In the genomic region with DNA sequence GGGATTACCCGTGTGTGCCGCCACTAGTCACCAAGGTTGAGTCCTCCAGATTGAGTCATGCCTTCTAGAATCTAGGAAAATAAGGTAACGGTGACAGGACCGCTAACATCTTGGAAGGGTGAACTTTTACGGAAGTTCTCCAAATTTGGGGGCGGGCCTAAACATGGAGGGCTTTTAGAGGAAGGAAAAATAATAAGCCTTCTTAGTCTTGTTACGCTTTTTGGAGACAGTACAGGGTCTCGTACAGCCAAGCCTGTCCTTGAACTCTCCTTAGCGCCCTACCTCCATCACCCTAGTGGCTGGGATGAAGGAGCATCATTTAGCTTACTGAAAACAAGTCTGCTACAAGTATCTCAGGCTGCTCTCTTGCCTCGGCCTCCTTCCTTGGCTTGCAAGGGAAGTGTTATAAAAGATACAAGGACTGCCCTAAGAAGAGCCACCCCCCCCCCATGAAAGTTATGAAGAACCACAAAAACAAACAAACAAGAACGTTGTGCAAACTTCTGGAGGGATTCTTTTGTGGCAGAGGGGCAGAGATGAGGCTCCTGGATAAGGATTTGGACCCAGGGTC, we compare ENCODE assay signal across 8 mouse cellular contexts. TPM values are rescaled to one million over a fixed set of nuclear protein-coding genes. Genes with fewer than 3 reads are reported as not detected.
DNase-seq lines count a peak whose midpoint lies in the region; ATAC-seq and TF ChIP-seq lines count a peak whose summit lies in the region.

No protein-coding gene starts in this region.

- TF ChIP-seq POLR2A in MEL (IDR thresholded peaks at IDR 0.05; ENCODE audit: control insufficient read depth in 1 of 2, insufficient read depth in 1 of 2, low read depth in 1 of 2, low read length in 2 of 2, poor library complexity in 1 of 2): peak in 1 of 2 experiments; percentile 59; a peak in 2 of 4 replicates

- no peak overlapping the region; the same call in 1 of the 2 replicates for H3K27ac ChIP-seq in heart, embryonic 11.5 days (ENCODE audit: low read depth, low read length)
- peak overlapping the region; percentile 77 for H3K27ac ChIP-seq in MEL (ENCODE audit: control insufficient read depth, low read depth, low read length)
- 0 out of 2 replicates have a peak overlapping the region, but pooled peaks have one; percentile 64 for H3K27ac ChIP-seq in lung, embryonic 15.5 days
- H3K27ac ChIP-seq in stomach, embryonic 16.5 days (ENCODE audit: low read length): no peak overlapping the region

- H3K4me1 ChIP-seq in heart, embryonic 11.5 days (ENCODE audit: control insufficient read depth, insufficient read depth, low read length): peaks cover 17% of the 10 kb centered on the region
- peaks cover 0 to 10% of the 10 kb centered on the region in 2 experiments; a peak in 3 of 4 replicates for H3K4me1 ChIP-seq in MEL (ENCODE audit: control insufficient read depth in 1 of 2, insufficient read depth in 2 of 2, low read length in 2 of 2)
- H3K4me1 ChIP-seq in lung, embryonic 15.5 days: peaks cover 35% of the 10 kb centered on the region
- H3K4me1 ChIP-seq in stomach, embryonic 16.5 days (ENCODE audit: control insufficient read depth, insufficient read depth, low read length): peaks cover 34% of the 10 kb centered on the region

- TF ChIP-seq RAD21 in MEL (IDR thresholded peaks at IDR 0.05; ENCODE audit: low read depth, low read length): no peak

- DNase-seq in heart, postnatal 25 days (ENCODE audit: low spot score): no peak
- DNase-seq in MEL (ENCODE audit: low read depth, low spot score): peak; percentile 87
- no peak for DNase-seq in cerebellum, adult 9-11 months
- DNase-seq in right cerebral cortex, adult 2 months (ENCODE audit: low spot score in 2 of 2): no peak

- 4% methylated on average over 11 of the region's 11 CpGs for WGBS in heart, embryonic 11.5 days (ENCODE audit: insufficient replicate concordance)
- WGBS in lung, embryonic 15.5 days: 8% methylated on average over 11 of the region's 11 CpGs
- WGBS in stomach, embryonic 16.5 days: 4% methylated on average over 11 of the region's 11 CpGs

- no peak for TF ChIP-seq EP300 in MEL (IDR thresholded peaks at IDR 0.05; ENCODE audit: low read depth in 1 of 2, low read length in 2 of 2)

- no peaks in the 10 kb centered on the region for H3K27me3 ChIP-seq in heart, embryonic 11.5 days (ENCODE audit: control insufficient read depth, insufficient read depth, low read length)
- H3K27me3 ChIP-seq in MEL (ENCODE audit: control insufficient read depth in 1 of 2, insufficient read depth in 2 of 2, low read length in 2 of 2): no peaks in the 10 kb centered on the region
- H3K27me3 ChIP-seq in lung, embryonic 15.5 days: no peaks in the 10 kb centered on the region
- H3K27me3 ChIP-seq in stomach, embryonic 16.5 days (ENCODE audit: control insufficient read depth, insufficient read depth, low read length): no peaks in the 10 kb centered on the region

- intact Hi-C loops in heart, postnatal 25 days (cut with DNase I): loop anchor here (2.0 kb wide), 1 partner anchor 22 kb away; no protein-coding TSS in a partner anchor

- H3K9me3 ChIP-seq in heart, embryonic 11.5 days (replicated peaks; ENCODE audit: control insufficient read depth, low read length): no peaks in the 10 kb centered on the region
- no peaks in the 10 kb centered on the region for H3K9me3 ChIP-seq in MEL (replicated peaks; ENCODE audit: insufficient read depth, low read length)
- H3K9me3 ChIP-seq in lung, embryonic 15.5 days: no peaks in the 10 kb centered on the region
- H3K9me3 ChIP-seq in stomach, embryonic 16.5 days (replicated peaks; ENCODE audit: control insufficient read depth, low read length): no peaks in the 10 kb centered on the region

- peak overlapping the region; percentile 71 for H3K4me3 ChIP-seq in heart, embryonic 11.5 days (ENCODE audit: low read depth, low read length)
- peak overlapping the region; percentile 61 to 64 for H3K4me3 ChIP-seq in MEL (ENCODE audit: control insufficient read depth in 1 of 2, insufficient read depth in 1 of 2, low read depth in 2 of 2, low read length in 2 of 2)
- peak overlapping the region; percentile 60 for H3K4me3 ChIP-seq in lung, embryonic 15.5 days
- H3K4me3 ChIP-seq in stomach, embryonic 16.5 days (replicated peaks; ENCODE audit: low read length): peak overlapping the region; percentile 70

- peak overlapping the region; percentile 76 for H3K9ac ChIP-seq in heart, embryonic 11.5 days (ENCODE audit: low read depth, low read length)
- H3K9ac ChIP-seq in MEL (ENCODE audit: control insufficient read depth, low read depth, low read length, poor library complexity, severe bottlenecking): peak overlapping the region; percentile 85
- peak overlapping the region; percentile 78 for H3K9ac ChIP-seq in lung, embryonic 15.5 days
- peak overlapping the region; percentile 87 for H3K9ac ChIP-seq in stomach, embryonic 16.5 days (ENCODE audit: low read length)

- no peak for ATAC-seq in heart, embryonic 11.5 days (replicated peaks; ENCODE audit: insufficient number of reproducible peaks, low FRiP score, low TSS enrichment)
- ATAC-seq in granulocyte monocyte progenitor cell, adult 5-6 weeks (replicated peaks; ENCODE audit: poor library complexity, severe bottlenecking): peak; percentile 18
- ATAC-seq in lung, embryonic 15.5 days (ENCODE audit: borderline replicate concordance, extremely low read depth, low FRiP score, low TSS enrichment): no peak
- no peak for ATAC-seq in stomach, embryonic 16.5 days (ENCODE audit: insufficient read depth, low FRiP score)

- TF ChIP-seq CTCF in MEL (IDR thresholded peaks at IDR 0.05 in 2 of 3, conservative IDR thresholded peaks at IDR 0.05 in 1 of 3; ENCODE audit: control insufficient read depth in 1 of 3, insufficient read depth in 1 of 3, low read depth in 2 of 3, low read length in 3 of 3, poor library complexity in 1 of 3, severe bottlenecking in 1 of 3): no peak

- 0 out of 2 replicates have a peak, but pooled peaks cover 2% of the 10 kb centered on the region for H3K36me3 ChIP-seq in heart, embryonic 11.5 days (ENCODE audit: control insufficient read depth, insufficient read depth, low read length)
- H3K36me3 ChIP-seq in MEL (ENCODE audit: control insufficient read depth in 1 of 2, insufficient read depth in 2 of 2, low read length in 2 of 2): peaks cover 2 to 17% of the 10 kb centered on the region in 2 experiments; a peak in 3 of 4 replicates
- peaks cover 3% of the 10 kb centered on the region; the same call in 1 of the 2 replicates for H3K36me3 ChIP-seq in lung, embryonic 15.5 days
- H3K36me3 ChIP-seq in stomach, embryonic 16.5 days (ENCODE audit: control insufficient read depth, insufficient read depth, low read length): no peaks in the 10 kb centered on the region

- peak overlapping the region; percentile 99 for H3K4me2 ChIP-seq in heart, embryonic 11.5 days
- H3K4me2 ChIP-seq in lung, embryonic 15.5 days: peak overlapping the region; percentile 96
- peak overlapping the region; percentile 97 for H3K4me2 ChIP-seq in stomach, embryonic 16.5 days (ENCODE audit: low read depth, low read length)

- H3K79me2 ChIP-seq in MEL (ENCODE audit: control insufficient read depth, insufficient read depth, low read length, poor library complexity): peaks cover 50% of the 10 kb centered on the region

RNA-seq across cellular contexts. Expression of a gene that starts 1.5 kb away (rescaled TPM):
- 26.9 and 30.1 TPM in 2 replicates for polyA plus RNA-seq in heart, embryonic 11.5 days (2014; fragmentation: Nextera tagmentation; extraction: Ambion mirVana)
- total RNA-seq in heart, postnatal 25 days (2021): 10 to 100 TPM; 18.5 to 22.8 TPM
- 72.0 and 88.6 TPM in 2 replicates for total RNA-seq in MEL (2012; rRNA removed)
- polyA plus RNA-seq in MEL (2012; ENCODE audit: insufficient read depth in 1 of 2, insufficient read length in 2 of 2, low read depth in 1 of 2, low replicate concordance in 2 of 2, missing spikeins in 1 of 2): 100 to 1,000 TPM in 1 of 2 experiments, not detected in 1; 180 TPM
- 110 and 118 TPM in 2 replicates for total RNA-seq in granulocyte monocyte progenitor cell, adult 5-6 weeks (2014; fragmentation: Nextera tagmentation)
- 46.4 and 47.2 TPM in 2 replicates for total RNA-seq in granulocyte monocyte progenitor cell, adult 5-6 weeks (2017)
- 53.7 and 54.5 TPM in 2 replicates for polyA plus RNA-seq in lung, embryonic 15.5 days (2015; fragmentation: Nextera tagmentation; extraction: Ambion mirVana)
- polyA plus RNA-seq in stomach, embryonic 16.5 days (2015; fragmentation: Nextera tagmentation; extraction: Ambion mirVana): 43.1 and 46.6 TPM in 2 replicates

RNA-seq across cellular contexts. Expression of a gene that starts 33.0 kb away (rescaled TPM):
- polyA plus RNA-seq in heart, embryonic 11.5 days (2014; fragmentation: Nextera tagmentation; extraction: Ambion mirVana): 81.4 and 86.8 TPM in 2 replicates
- 10 to 100 TPM; 54.8 to 65.5 TPM for total RNA-seq in heart, postnatal 25 days (2021)
- total RNA-seq in MEL (2012; rRNA removed): 54.7 and 55.8 TPM in 2 replicates
- 10 to 100 TPM in 1 of 2 experiments, not detected in 1; 93.5 TPM for polyA plus RNA-seq in MEL (2012; ENCODE audit: insufficient read depth in 1 of 2, insufficient read length in 2 of 2, low read depth in 1 of 2, low replicate concordance in 2 of 2, missing spikeins in 1 of 2)
- total RNA-seq in granulocyte monocyte progenitor cell, adult 5-6 weeks (2014; fragmentation: Nextera tagmentation): 36.8 and 50.4 TPM in 2 replicates
- total RNA-seq in granulocyte monocyte progenitor cell, adult 5-6 weeks (2017): 47.0 and 63.5 TPM in 2 replicates
- polyA plus RNA-seq in lung, embryonic 15.5 days (2015; fragmentation: Nextera tagmentation; extraction: Ambion mirVana): 102 TPM in 2 replicates
- 68.5 and 80.0 TPM in 2 replicates for polyA plus RNA-seq in stomach, embryonic 16.5 days (2015; fragmentation: Nextera tagmentation; extraction: Ambion mirVana)

RNA-seq across cellular contexts. Expression of a gene that starts 33.9 kb away (rescaled TPM):
- polyA plus RNA-seq in heart, embryonic 11.5 days (2014; fragmentation: Nextera tagmentation; extraction: Ambion mirVana): 25.6 and 27.7 TPM in 2 replicates
- 10 to 100 TPM; 46.2 to 48.0 TPM for total RNA-seq in heart, postnatal 25 days (2021)
- total RNA-seq in MEL (2012; rRNA removed): 12.6 and 15.9 TPM in 2 replicates
- 10 to 100 TPM in 1 of 2 experiments, not detected in 1; 19.2 TPM for polyA plus RNA-seq in MEL (2012; ENCODE audit: insufficient read depth in 1 of 2, insufficient read length in 2 of 2, low read depth in 1 of 2, low replicate concordance in 2 of 2, missing spikeins in 1 of 2)
- total RNA-seq in granulocyte monocyte progenitor cell, adult 5-6 weeks (2014; fragmentation: Nextera tagmentation): 8.1 and 10.5 TPM in 2 replicates
- 9.3 and 11.0 TPM in 2 replicates for total RNA-seq in granulocyte monocyte progenitor cell, adult 5-6 weeks (2017)
- polyA plus RNA-seq in lung, embryonic 15.5 days (2015; fragmentation: Nextera tagmentation; extraction: Ambion mirVana): 28.9 and 30.6 TPM in 2 replicates
- 18.1 and 21.4 TPM in 2 replicates for polyA plus RNA-seq in stomach, embryonic 16.5 days (2015; fragmentation: Nextera tagmentation; extraction: Ambion mirVana)

RNA-seq across cellular contexts. Expression of a gene that starts 44.4 kb away (rescaled TPM):
- 256 TPM in 2 replicates for polyA plus RNA-seq in heart, embryonic 11.5 days (2014; fragmentation: Nextera tagmentation; extraction: Ambion mirVana)
- 10 to 100 TPM; 80.9 to 87.9 TPM for total RNA-seq in heart, postnatal 25 days (2021)
- total RNA-seq in MEL (2012; rRNA removed): 279 and 288 TPM in 2 replicates
- 100 to 1,000 TPM in 1 of 2 experiments, not detected in 1; 297 TPM for polyA plus RNA-seq in MEL (2012; ENCODE audit: insufficient read depth in 1 of 2, insufficient read length in 2 of 2, low read depth in 1 of 2, low replicate concordance in 2 of 2, missing spikeins in 1 of 2)
- total RNA-seq in granulocyte monocyte progenitor cell, adult 5-6 weeks (2014; fragmentation: Nextera tagmentation): 141 and 168 TPM in 2 replicates
- total RNA-seq in granulocyte monocyte progenitor cell, adult 5-6 weeks (2017): 102 and 128 TPM in 2 replicates
- polyA plus RNA-seq in lung, embryonic 15.5 days (2015; fragmentation: Nextera tagmentation; extraction: Ambion mirVana): 280 and 291 TPM in 2 replicates
- 229 and 231 TPM in 2 replicates for polyA plus RNA-seq in stomach, embryonic 16.5 days (2015; fragmentation: Nextera tagmentation; extraction: Ambion mirVana)

Comparison
In these comparisons a context has a peak if more than half of its experiments do, and no peak if none do; other contexts are left out.
1. H3K27ac ChIP-seq: peak in MEL (single experiment) and lung, embryonic 15.5 days (single experiment); none in heart, embryonic 11.5 days (single experiment) and stomach, embryonic 16.5 days (single experiment).
2. Peak in every context shown above with its lines, with median percentiles within 50 percentile points of each other: H3K4me2 ChIP-seq, H3K4me3 ChIP-seq and H3K9ac ChIP-seq.